Comparison of ENCODE assay signal across 8 mouse cellular contexts in genomic region chr19:55909039-55909438, GRCm38 (mm10).
DNase-seq lines count a peak whose midpoint lies in the region; ATAC-seq and TF ChIP-seq lines count a peak whose summit lies in the region.

No protein-coding gene starts in this region.

- H3K4me2 ChIP-seq in hindbrain, embryonic 11.5 days (replicated peaks; ENCODE audit: low read depth, low read length): no peak overlapping the region
- no peak overlapping the region for H3K4me2 ChIP-seq in limb, embryonic 14.5 days (replicated peaks; ENCODE audit: low read depth, low read length, severe bottlenecking)
- no peak overlapping the region for H3K4me2 ChIP-seq in neural tube, embryonic 13.5 days

- DNase-seq in hindbrain, embryonic 11.5 days (ENCODE audit: low spot score): peak; percentile 42
- DNase-seq in hindbrain, embryonic 10.5 days (ENCODE audit: low spot score): no peak
- DNase-seq in R1 (ENCODE audit: low read depth, low spot score): peak; percentile 74
- DNase-seq in limb, embryonic 14.5 days (ENCODE audit: low spot score): peak; percentile 51
- no peak for DNase-seq in right cerebral cortex, adult 18-20 months
- DNase-seq in cerebellum, adult 8-10 months: no peak

- no peak for ATAC-seq in hindbrain, embryonic 11.5 days (ENCODE audit: low FRiP score)
- ATAC-seq in granulocyte monocyte progenitor cell, adult 5-6 weeks (replicated peaks; ENCODE audit: poor library complexity, severe bottlenecking): peak; percentile 50; the same call in 1 of the 2 replicates
- ATAC-seq in limb, embryonic 14.5 days (ENCODE audit: low FRiP score, low read depth): no peak; the same call in 1 of the 2 replicates
- ATAC-seq in neural tube, embryonic 13.5 days (ENCODE audit: low read depth): peak; percentile 74

- no peak for TF ChIP-seq POLR2A in limb, embryonic 14.5 days (IDR thresholded peaks at IDR 0.05; ENCODE audit: borderline replicate concordance, extremely low read depth, insufficient read depth, insufficient read length)

- H3K4me1 ChIP-seq in hindbrain, embryonic 11.5 days (replicated peaks; ENCODE audit: control insufficient read depth, insufficient read depth, low read length): no peaks in the 10 kb centered on the region
- H3K4me1 ChIP-seq in hindbrain, embryonic 10.5 days (replicated peaks): peaks cover 13% of the 10 kb centered on the region
- peaks cover 3% of the 10 kb centered on the region; the same call in 1 of the 2 replicates for H3K4me1 ChIP-seq in limb, embryonic 14.5 days (ENCODE audit: control insufficient read depth, insufficient read depth, low read length)
- H3K4me1 ChIP-seq in neural tube, embryonic 13.5 days (replicated peaks): peaks cover 43% of the 10 kb centered on the region

- WGBS in hindbrain, embryonic 11.5 days: 62% methylated on average over 7 of the region's 7 CpGs
- WGBS in hindbrain, embryonic 10.5 days: 64% methylated on average over 7 of the region's 7 CpGs
- WGBS in limb, embryonic 14.5 days: 37% methylated on average over 7 of the region's 7 CpGs
- WGBS in neural tube, embryonic 13.5 days: 22% methylated on average over 7 of the region's 7 CpGs

- peaks cover 3% of the 10 kb centered on the region; the same call in 1 of the 2 replicates for H3K36me3 ChIP-seq in hindbrain, embryonic 11.5 days (ENCODE audit: control insufficient read depth, insufficient read depth, low read length)
- peaks cover 51% of the 10 kb centered on the region for H3K36me3 ChIP-seq in hindbrain, embryonic 10.5 days
- H3K36me3 ChIP-seq in limb, embryonic 14.5 days (ENCODE audit: control insufficient read depth, insufficient read depth, low read length): peaks cover 44% of the 10 kb centered on the region
- H3K36me3 ChIP-seq in neural tube, embryonic 13.5 days: 0 out of 2 replicates have a peak, but pooled peaks cover 4% of the 10 kb centered on the region

- H3K9ac ChIP-seq in hindbrain, embryonic 11.5 days (ENCODE audit: low read depth, low read length): no peak overlapping the region
- H3K9ac ChIP-seq in limb, embryonic 14.5 days (ENCODE audit: low read depth, low read length, severe bottlenecking): no peak overlapping the region
- no peak overlapping the region for H3K9ac ChIP-seq in neural tube, embryonic 13.5 days

- H3K27ac ChIP-seq in hindbrain, embryonic 11.5 days (ENCODE audit: low read depth, low read length): no peak overlapping the region
- no peak overlapping the region for H3K27ac ChIP-seq in hindbrain, embryonic 10.5 days
- 0 out of 2 replicates have a peak overlapping the region, but pooled peaks have one; percentile 28 for H3K27ac ChIP-seq in limb, embryonic 14.5 days (replicated peaks; ENCODE audit: low read depth, low read length)
- H3K27ac ChIP-seq in neural tube, embryonic 13.5 days (replicated peaks): no peak overlapping the region

- no peak overlapping the region for H3K4me3 ChIP-seq in hindbrain, embryonic 11.5 days (ENCODE audit: low read depth, low read length)
- no peak overlapping the region for H3K4me3 ChIP-seq in hindbrain, embryonic 10.5 days
- no peak overlapping the region for H3K4me3 ChIP-seq in limb, embryonic 14.5 days (replicated peaks; ENCODE audit: low read length)
- H3K4me3 ChIP-seq in neural tube, embryonic 13.5 days: no peak overlapping the region

- H3K9me3 ChIP-seq in hindbrain, embryonic 11.5 days (ENCODE audit: control insufficient read depth, low read length): no peaks in the 10 kb centered on the region
- peaks cover 5% of the 10 kb centered on the region for H3K9me3 ChIP-seq in hindbrain, embryonic 10.5 days
- 0 out of 2 replicates have a peak, but pooled peaks cover 4% of the 10 kb centered on the region for H3K9me3 ChIP-seq in limb, embryonic 14.5 days (ENCODE audit: control insufficient read depth, low read length)
- no peaks in the 10 kb centered on the region for H3K9me3 ChIP-seq in neural tube, embryonic 13.5 days

- H3K27me3 ChIP-seq in hindbrain, embryonic 11.5 days (ENCODE audit: control insufficient read depth, insufficient read depth, low read length): no peaks in the 10 kb centered on the region
- H3K27me3 ChIP-seq in hindbrain, embryonic 10.5 days (ENCODE audit: insufficient read depth, poor library complexity, severe bottlenecking): peaks cover 33% of the 10 kb centered on the region
- H3K27me3 ChIP-seq in limb, embryonic 14.5 days (ENCODE audit: control insufficient read depth, insufficient read depth, low read length): no peaks in the 10 kb centered on the region
- H3K27me3 ChIP-seq in neural tube, embryonic 13.5 days: peaks cover 10% of the 10 kb centered on the region; the same call in 1 of the 2 replicates

Comparison
In these comparisons a context has a peak if more than half of its experiments do, and no peak if none do; other contexts are left out.
1. DNase-seq: peak in hindbrain, embryonic 11.5 days (single experiment), R1 (single experiment) and limb, embryonic 14.5 days (single experiment); none in hindbrain, embryonic 10.5 days (single experiment), right cerebral cortex, adult 18-20 months (single experiment) and cerebellum, adult 8-10 months (single experiment).
2. ATAC-seq: peak in granulocyte monocyte progenitor cell, adult 5-6 weeks (single experiment) and neural tube, embryonic 13.5 days (single experiment); none in hindbrain, embryonic 11.5 days (single experiment) and limb, embryonic 14.5 days (single experiment).